Mouse (Mus musculus): Measurements from ENCODE around the gene Mcm3.

DNA sequence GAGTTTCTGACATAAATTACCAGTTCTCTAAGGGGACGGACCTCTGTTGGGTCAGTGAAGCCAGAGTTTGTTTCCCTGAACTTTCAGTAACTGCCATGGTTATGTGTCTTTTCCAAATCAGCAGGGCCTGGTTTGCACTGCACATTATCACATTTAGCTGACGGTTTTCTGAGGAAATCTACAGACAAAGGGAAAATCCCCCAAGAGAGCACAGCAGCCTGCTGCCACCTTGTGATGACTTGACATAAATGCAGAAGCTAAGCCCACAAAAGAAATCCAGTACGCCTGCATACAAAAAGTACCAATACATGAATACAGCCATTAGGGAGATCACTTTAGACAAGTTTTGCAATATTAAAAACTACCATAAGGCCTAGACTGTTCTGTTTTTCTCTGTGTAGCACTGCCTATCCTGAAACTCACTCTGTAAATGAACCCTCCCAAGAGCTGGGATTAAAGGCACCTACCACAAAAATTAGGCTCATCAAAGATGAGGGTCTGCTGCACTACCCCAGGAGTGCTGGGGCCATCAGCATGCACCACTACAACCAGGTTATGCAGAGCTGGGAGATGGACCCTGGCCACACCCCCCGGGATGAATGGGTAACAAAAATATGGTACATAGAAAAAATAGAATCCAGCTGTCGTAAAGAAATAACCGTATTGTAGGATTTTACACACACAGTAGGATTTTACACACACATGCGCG is 18.3 kb downstream of the Mcm3 start:
- TF ChIP-seq CTCF (IDR thresholded peaks at IDR 0.05; ENCODE audit: borderline replicate concordance, control insufficient read depth, extremely low read depth, insufficient read depth, low read length, poor library complexity): no peak
- TF ChIP-seq POLR2A (IDR thresholded peaks at IDR 0.05; ENCODE audit: control insufficient read depth, extremely low read depth, insufficient read depth, low read length, poor library complexity): no peak
